Mouse (Mus musculus): ENCODE data around the gene Gpr152. TPM values are rescaled to one million over a fixed set of nuclear protein-coding genes. Genes with fewer than 3 reads are reported as not detected.

The Gpr152 gene
- total and polyA plus RNA-seq, 3 experiments = 0.03 TPM; not detected in 2

- no peaks in the 10 kb centered on the region for H3K27me3 ChIP-seq (ENCODE audit: control insufficient read depth in 1 of 2, insufficient read depth in 2 of 2, low read length in 2 of 2)
- H3K4me1 ChIP-seq (ENCODE audit: control insufficient read depth in 1 of 2, insufficient read depth in 2 of 2, low read length in 2 of 2) = peaks cover 8 to 17% of the 10 kb centered on the region in 2 experiments; a peak in 3 of 4 replicates
- peaks cover 9% of the 10 kb centered on the region for H3K79me2 ChIP-seq (ENCODE audit: control insufficient read depth, insufficient read depth, low read length, poor library complexity)
- H3K9ac ChIP-seq (ENCODE audit: control insufficient read depth, low read depth, low read length, poor library complexity, severe bottlenecking) = peak overlapping the region; percentile 78
- H3K27ac ChIP-seq (ENCODE audit: control insufficient read depth, low read depth, low read length) = no peak overlapping the region
- H3K9me3 ChIP-seq (replicated peaks; ENCODE audit: insufficient read depth, low read length) = no peaks in the 10 kb centered on the region
- H3K36me3 ChIP-seq (ENCODE audit: control insufficient read depth in 1 of 2, insufficient read depth in 2 of 2, low read length in 2 of 2) = peaks cover 1 to 4% of the 10 kb centered on the region in 2 experiments; a peak in 2 of 4 replicates
- H3K4me3 ChIP-seq (ENCODE audit: control insufficient read depth in 1 of 2, insufficient read depth in 1 of 2, low read depth in 2 of 2, low read length in 2 of 2) = peak overlapping the region; percentile 73 to 99
- DNase-seq (ENCODE audit: low read depth, low spot score) = no peak
- no peak for TF ChIP-seq KAT2A (conservative IDR thresholded peaks at IDR 0.05; ENCODE audit: low read depth, low read length)
- no peak for TF ChIP-seq TBP (IDR thresholded peaks at IDR 0.05; ENCODE audit: low read depth, low read length)
- no peak for TF ChIP-seq POLR2AphosphoS5 (IDR thresholded peaks at IDR 0.05; ENCODE audit: borderline replicate concordance, low read depth, low read length)
Measured at GRCm38 (mm10) chr19:4149283-4149682, 9.7 kb downstream of the Gpr152 start.

- Histone ChIP-seq H3K27me3 (ENCODE audit: control insufficient read depth in 1 of 2, insufficient read depth in 2 of 2, low read length in 2 of 2) (no peaks in the 10 kb centered on the region), H3K9ac (ENCODE audit: control insufficient read depth, low read depth, low read length, poor library complexity, severe bottlenecking) (no peak overlapping the region), H3K4me1 (ENCODE audit: control insufficient read depth in 1 of 2, insufficient read depth in 2 of 2, low read length in 2 of 2) (peaks cover 9 to 18% of the 10 kb centered on the region in 2 experiments; a peak in 3 of 4 replicates), H3K4me3 (ENCODE audit: control insufficient read depth in 1 of 2, insufficient read depth in 1 of 2, low read depth in 2 of 2, low read length in 2 of 2) (no peak overlapping the region), H3K36me3 (ENCODE audit: control insufficient read depth in 1 of 2, insufficient read depth in 2 of 2, low read length in 2 of 2) (peaks cover 1 to 5% of the 10 kb centered on the region in 2 experiments; a peak in 2 of 4 replicates), H3K79me2 (ENCODE audit: control insufficient read depth, insufficient read depth, low read length, poor library complexity) (peaks cover 11% of the 10 kb centered on the region), H3K9me3 (replicated peaks; ENCODE audit: insufficient read depth, low read length) (no peaks in the 10 kb centered on the region), H3K27ac (ENCODE audit: control insufficient read depth, low read depth, low read length) (no peak overlapping the region)
- TF ChIP-seq MXI1 (IDR thresholded peaks at IDR 0.05; ENCODE audit: low read depth, low read length) (no peak), MAFK (IDR thresholded peaks at IDR 0.05; ENCODE audit: borderline replicate concordance, low read depth, low read length) (no peak)
- DNase-seq (ENCODE audit: low read depth, low spot score) = no peak
Measured at GRCm38 (mm10) chr19:4149764-4150461, 10.3 kb downstream of the Gpr152 start.

- Histone ChIP-seq H3K36me3 (ENCODE audit: control insufficient read depth in 1 of 2, insufficient read depth in 2 of 2, low read length in 2 of 2) (peaks cover 1 to 5% of the 10 kb centered on the region in 2 experiments; a peak in 2 of 4 replicates), H3K27me3 (ENCODE audit: control insufficient read depth in 1 of 2, insufficient read depth in 2 of 2, low read length in 2 of 2) (no peaks in the 10 kb centered on the region), H3K4me3 (ENCODE audit: control insufficient read depth in 1 of 2, insufficient read depth in 1 of 2, low read depth in 2 of 2, low read length in 2 of 2) (no peak overlapping the region), H3K79me2 (ENCODE audit: control insufficient read depth, insufficient read depth, low read length, poor library complexity) (peaks cover 15% of the 10 kb centered on the region), H3K9ac (ENCODE audit: control insufficient read depth, low read depth, low read length, poor library complexity, severe bottlenecking) (no peak overlapping the region), H3K9me3 (replicated peaks; ENCODE audit: insufficient read depth, low read length) (no peaks in the 10 kb centered on the region), H3K27ac (ENCODE audit: control insufficient read depth, low read depth, low read length) (no peak overlapping the region), H3K4me1 (ENCODE audit: control insufficient read depth in 1 of 2, insufficient read depth in 2 of 2, low read length in 2 of 2) (peaks cover 9 to 22% of the 10 kb centered on the region in 2 experiments; a peak in 3 of 4 replicates)
- DNase-seq (ENCODE audit: low read depth, low spot score) = no peak
- TF ChIP-seq ZC3H11A (IDR thresholded peaks at IDR 0.05; ENCODE audit: low read depth, low read length) = no peak
Measured at GRCm38 (mm10) chr19:4150567-4151487, 11.2 kb downstream of the Gpr152 start.

Measured in MEL (cell line).